Mouse (Mus musculus): Measurements from ENCODE around the gene Plpp3.
"Not testable (repeated sequence)": the region's sequence is repeated elsewhere in the genome, so short reads cannot be mapped to it uniquely, and the experiment has no call there.

Plpp3 gene

DNA sequence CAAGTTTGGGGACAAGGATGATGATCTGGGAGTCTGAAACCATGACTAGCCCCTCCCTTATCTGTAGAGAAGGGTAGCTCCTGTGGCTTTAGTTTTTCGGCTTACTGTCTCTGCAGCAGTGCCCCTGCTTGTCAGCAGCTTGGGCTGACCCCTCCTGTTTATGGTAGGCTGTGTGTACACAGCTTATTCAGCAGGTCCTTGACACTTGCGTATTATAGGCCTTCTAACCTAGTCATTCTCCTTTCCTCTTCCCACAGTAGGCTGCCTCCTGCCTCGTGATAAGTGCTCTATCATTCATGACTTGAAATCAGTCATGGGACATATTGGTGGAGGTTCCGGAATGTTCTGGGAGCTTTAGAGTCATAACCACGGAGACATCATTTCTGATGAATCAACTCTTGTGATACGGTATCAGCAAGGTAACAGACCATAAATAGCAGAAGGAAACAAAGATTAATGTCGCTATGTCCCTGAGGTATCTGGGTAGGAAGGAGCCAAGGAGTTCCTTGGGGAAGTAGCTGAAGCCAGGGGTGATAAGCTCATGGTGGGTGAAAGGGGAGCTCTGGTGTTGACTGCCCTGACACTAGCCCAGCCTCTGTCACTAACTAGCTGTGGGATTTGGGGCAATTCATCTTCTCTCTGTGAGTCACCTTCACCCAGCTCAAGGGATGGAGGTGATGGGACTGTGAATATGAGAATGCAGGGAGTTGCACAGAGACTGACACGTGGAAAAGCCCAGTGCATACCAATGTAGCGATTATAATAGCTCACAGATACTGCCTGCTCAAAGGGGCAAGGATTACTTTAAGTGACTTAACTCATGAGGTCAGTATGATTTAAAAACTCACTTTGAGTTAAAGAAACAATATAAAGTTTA lies 104.0 kb downstream of the Plpp3 start:
- no peak for DNase-seq (ENCODE audit: low spot score)

DNA sequence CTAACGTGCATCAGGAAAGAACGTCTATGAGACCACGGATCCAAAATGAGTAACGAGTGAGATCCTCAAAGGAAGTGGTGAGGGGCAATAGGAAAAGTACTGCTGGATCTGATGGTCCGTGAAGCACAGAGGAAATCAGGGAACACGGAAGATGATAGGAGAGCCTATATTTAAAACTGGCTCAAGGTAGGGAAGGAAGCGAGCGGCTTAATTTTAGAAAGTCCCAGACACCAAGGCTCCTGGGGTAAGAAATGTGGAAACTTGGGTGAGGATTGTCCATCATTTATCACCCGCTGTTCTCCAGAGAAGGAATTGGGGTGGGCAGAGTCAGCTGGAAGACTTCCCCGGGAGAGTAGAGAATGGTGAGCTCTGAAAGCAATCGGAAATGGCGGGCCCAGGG lies 105.2 kb downstream of the Plpp3 start:
- DNase-seq (ENCODE audit: low spot score): no peak

GRCm38 (mm10) chr4:105263600-105263999 lies 106.5 kb downstream of the Plpp3 start:
- DNase-seq (ENCODE audit: low spot score): no peak

GRCm38 (mm10) chr4:105265041-105265440 lies 107.9 kb downstream of the Plpp3 start:
- DNase-seq (ENCODE audit: low spot score): no peak

DNA sequence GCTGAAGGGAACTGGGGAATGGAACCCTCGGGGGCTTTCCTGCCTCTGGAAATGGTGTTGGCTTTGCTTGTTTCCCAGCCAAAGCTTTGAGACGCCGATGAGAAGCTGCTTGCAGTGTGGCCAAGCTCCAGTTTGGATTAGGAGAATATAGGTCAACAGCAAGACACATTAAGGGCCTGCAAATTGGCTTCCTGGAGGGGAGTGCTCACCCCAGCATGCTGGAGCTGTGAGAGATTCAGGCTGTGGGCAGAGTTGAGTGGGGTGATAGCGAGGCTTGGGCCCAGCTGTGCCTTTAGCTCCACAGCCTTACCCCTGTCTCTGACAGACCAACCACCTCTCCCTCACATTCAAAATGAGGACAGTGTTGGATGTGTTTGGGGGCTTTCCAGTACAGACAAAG lies 108.5 kb downstream of the Plpp3 start:
- no peak for DNase-seq (ENCODE audit: low spot score)

DNA sequence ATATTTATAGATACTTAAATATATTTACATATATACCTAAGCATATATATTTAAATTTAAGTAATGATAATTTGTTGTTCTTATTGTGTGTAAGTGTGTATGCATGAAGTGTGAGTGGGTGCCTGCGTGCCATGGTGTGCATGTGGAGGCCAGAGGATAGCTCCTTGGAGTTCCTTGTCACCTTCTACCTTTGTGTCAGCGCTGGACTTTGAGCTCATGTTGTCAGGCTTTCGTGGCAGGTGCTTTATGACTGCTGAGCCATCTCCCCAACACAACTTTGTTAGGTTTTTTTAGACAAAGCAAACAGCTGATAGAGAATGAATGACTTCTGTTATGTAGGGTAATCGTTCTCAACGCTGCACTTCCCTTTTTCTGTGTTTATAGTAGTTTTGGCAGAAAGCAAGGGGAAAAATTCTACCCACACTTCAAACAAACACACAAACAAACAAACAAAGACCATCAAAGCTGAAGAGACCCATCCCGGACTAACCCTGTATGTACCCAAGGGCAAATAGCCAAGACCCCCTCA lies 111.1 kb downstream of the Plpp3 start:
- peak; percentile 68 for DNase-seq (ENCODE audit: low spot score)

DNA sequence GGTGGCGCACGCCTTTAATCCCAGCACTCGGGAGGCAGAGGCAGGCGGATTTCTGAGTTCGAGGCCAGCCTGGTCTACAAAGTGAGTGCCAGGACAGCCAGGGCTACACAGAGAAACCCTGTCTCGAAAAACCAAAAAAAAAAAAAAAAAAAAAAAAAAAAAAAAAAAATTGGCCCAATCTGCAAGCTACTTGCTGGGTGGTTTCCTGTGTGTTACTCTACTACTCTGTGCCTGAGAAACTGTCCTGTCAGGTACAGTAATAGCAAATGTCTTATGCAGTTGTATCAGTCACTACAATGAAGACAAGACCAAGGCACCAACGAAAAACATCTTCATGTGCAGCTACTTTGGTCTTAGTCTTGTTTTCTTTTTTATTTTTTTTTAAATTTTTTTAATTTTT lies 112.3 kb downstream of the Plpp3 start:
- not testable (repeated sequence) for DNase-seq (ENCODE audit: low spot score)

DNA sequence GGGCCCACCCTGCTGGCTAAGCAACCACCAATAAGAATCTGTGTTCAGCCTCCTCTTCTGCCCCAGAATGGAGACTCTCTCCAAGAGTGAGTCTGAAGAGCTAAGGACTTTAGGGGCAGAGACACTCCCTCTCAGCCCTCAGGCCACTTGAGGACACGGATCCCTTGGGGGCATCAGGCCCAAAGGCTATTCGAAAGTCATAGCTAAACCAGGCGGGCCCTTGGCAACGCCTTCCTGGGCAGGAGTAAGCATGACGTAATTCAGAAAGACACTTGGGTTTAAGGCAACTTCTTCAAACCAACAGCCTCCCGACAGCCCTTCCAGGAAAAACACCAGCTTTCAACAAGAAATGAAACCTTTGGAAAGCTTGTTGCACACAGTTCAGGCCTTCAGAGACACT lies 114.0 kb downstream of the Plpp3 start:
- no peak for DNase-seq (ENCODE audit: low spot score)

DNA sequence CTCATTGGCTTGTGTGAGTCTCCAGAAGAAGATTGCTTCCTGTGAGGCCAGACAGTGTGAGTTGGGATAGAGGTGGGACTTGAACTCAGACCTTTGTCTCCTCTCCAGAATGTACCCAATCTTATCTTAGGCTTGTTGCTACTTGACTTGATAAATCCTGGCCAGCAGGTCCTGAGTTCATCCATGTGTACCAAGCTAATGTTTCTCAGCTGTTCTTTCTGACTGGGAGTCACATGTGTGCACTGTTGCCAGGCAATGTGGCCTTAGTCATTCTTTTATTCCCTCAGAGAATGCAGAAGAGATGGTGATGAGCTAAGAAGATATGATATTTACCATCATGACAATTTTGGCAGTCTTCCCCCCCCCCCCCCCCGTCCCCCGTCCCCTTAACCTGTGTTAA lies 115.9 kb downstream of the Plpp3 start:
- DNase-seq (ENCODE audit: low spot score): no peak

- DNase-seq (ENCODE audit: low spot score): no peak
These were observed 116.3 kb downstream of the Plpp3 start for GRCm38 (mm10) chr4:105273486-105273885.

GRCm38 (mm10) chr4:105275616-105276015 lies 118.5 kb downstream of the Plpp3 start:
- no peak for DNase-seq (ENCODE audit: low spot score)

GRCm38 (mm10) chr4:105276062-105276795 lies 119.1 kb downstream of the Plpp3 start:
- no peak for DNase-seq (ENCODE audit: low spot score)

DNA sequence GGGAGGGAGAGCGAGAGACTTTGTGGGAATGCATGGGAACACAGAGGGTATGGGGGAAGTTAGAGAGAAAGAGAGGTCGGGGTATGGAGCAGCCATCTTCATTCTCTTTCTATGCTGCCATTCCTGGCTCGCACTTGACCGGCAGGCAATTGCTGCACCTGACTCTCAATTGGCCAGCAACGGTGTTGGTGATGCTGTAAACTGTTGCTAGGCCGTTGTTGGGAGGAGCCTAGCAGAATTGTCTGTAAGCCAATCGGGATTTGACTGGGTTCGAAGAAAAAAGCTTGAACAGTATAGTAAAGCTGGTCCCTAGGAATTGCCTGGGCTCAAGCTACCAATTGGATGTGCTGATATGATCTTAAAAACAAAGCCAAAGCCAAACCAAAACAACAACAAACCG lies 121.0 kb downstream of the Plpp3 start:
- DNase-seq (ENCODE audit: low spot score): no peak

DNA sequence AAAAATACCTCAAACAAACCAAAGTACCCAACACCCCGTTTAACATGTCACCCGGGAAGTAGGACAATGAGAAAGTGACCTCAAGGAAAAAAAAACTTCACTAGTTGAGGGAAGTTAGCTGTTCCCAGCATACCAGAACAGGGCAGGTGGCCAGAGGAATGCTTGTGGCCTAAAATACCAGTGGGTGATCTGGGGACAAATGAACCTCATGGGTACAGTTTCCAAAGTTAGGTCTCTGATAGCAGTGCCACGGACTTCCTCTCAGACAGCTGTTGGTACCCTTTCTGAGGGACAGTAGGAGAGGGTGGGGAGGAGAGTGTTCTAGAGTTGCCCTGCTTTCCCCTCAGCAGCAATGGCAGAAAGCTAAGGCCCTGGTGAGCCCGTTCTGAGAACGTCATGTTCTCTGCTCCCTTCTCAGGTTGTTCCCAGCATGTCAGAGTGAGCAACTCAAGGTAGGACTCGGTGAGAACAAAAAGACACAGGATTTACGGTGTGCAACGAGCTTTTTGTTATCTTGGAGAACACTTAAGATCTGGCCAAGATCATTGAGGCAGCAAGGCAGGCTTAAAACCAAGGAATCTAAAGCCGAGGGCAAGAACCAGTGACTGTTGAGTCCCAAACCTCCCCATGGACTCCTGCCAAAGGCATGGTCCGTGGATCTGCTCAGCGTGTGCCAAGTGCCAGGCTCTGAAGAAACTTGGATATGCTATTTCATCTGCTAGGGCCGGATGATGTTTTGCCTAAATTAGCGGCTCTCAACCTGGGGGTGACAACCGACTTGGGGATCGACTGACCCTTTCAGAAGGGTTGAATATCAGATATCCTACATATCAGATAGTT lies 121.6 kb downstream of the Plpp3 start:
- DNase-seq (ENCODE audit: low spot score): no peak

DNA sequence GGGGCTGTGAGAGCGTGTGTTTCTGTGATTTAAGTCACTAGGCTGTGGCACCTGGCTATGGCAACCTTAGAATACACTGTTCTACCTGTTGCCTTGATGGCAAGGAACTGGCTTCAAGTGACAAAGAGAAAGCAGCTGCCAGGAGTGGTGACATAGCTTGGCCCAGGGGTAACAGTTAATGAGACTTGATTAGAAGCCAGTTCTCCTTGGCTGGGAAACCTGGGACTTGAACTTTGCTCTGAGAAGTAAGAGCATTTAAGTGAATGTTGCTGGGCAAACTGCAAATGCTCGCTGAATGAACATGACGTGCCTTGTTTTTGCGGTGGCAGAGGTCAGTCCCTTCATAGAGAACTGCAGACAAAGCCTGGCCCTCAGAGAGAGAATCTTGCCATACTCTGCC lies 122.7 kb downstream of the Plpp3 start:
- no peak for DNase-seq (ENCODE audit: low spot score)

DNA sequence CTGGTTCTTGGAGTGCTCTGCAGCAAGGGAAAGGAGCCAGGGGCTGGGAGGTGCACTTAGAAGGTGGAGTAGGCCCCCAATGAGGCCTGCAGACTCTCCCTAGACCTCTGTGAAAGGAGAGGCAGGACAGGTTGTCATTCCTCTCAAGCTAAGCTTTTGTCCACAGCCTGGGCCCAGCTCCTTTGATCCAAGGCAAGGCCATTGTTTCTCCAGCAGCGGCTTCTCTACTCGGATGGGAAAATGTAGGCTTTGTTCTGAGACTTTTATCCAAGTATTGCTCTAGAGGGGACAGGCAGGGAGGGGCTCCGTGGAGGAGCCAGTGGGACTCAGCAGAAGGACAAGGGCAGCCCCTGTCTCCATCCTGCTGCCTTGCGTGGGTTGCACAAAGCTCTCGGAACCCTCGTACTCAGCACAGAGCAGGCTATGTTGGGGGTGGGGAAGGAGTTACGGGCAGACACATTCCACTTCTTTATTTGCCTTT lies 124.6 kb downstream of the Plpp3 start:
- peak; percentile 62 for DNase-seq (ENCODE audit: low spot score)
